Mouse (Mus musculus): ENCODE results near the gene Abcc9. TPM values are rescaled to one million over a fixed set of nuclear protein-coding genes. Genes with fewer than 3 reads are reported as not detected.

Gene Abcc9
- polyA plus RNA-seq, 1 experiment: 0.36 TPM

DNA sequence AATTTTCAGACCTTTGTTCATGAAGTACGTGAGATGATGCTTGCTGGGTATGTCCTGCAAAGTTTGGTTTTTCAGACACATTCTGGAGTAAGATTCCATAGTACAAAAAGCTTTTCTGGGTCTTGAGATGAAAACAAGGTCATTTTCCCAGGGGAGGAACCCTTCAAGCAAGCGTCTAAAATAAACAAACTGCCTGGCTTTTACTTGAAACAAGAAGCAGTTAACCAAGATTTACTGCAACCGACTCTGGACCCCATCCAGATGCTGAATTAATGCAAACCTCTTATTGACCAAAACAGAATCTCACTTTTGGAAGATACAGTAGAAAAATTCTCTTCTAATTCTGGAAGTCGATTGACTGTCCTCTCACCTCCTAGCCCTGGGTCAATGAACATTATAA is 151.2 kb downstream of the Abcc9 start:
- Histone ChIP-seq H3K36me3 (ENCODE audit: control insufficient read depth, insufficient read depth) (no peaks in the 10 kb centered on the region), H3K79me2 (ENCODE audit: control insufficient read depth, insufficient read depth) (no peaks in the 10 kb centered on the region), H3K4me2 (ENCODE audit: low read depth) (no peak overlapping the region), H3K27me3 (ENCODE audit: control insufficient read depth, insufficient read depth, insufficient read length) (no peaks in the 10 kb centered on the region), H3K4me3 (no peak overlapping the region), H3ac (ENCODE audit: control insufficient read depth, insufficient read length) (no peak overlapping the region)
- TF ChIP-seq E2F4 (IDR thresholded peaks at IDR 0.05; ENCODE audit: insufficient read depth) (no peak), MAX (IDR thresholded peaks at IDR 0.05; ENCODE audit: low read depth) (no peak), SRF (IDR thresholded peaks at IDR 0.05; ENCODE audit: control insufficient read depth, insufficient read length, low read depth) (no peak)

DNA sequence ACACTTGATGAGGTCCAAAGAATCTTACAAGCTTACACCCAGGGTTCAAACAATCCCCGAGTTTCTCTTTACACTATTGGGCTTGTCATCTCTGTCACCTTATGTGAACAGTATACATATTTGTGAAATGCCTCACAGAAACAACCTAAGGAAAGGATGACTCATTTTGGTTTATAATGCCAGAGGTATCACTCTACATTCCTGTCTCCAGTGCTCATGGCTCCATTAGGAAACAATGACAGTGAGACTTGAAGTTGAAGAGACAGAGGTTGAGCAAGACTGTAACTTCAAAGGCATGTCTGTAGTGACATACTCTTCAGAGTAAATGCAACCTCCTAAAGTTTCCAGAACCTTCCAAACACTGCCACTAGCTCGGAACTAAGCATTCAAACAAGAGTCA is 153.7 kb downstream of the Abcc9 start:
- no peaks in the 10 kb centered on the region for H3K27me3 ChIP-seq (ENCODE audit: control insufficient read depth, insufficient read depth, insufficient read length)
- no peaks in the 10 kb centered on the region for H3K36me3 ChIP-seq (ENCODE audit: control insufficient read depth, insufficient read depth)
- H3K4me3 ChIP-seq: no peak overlapping the region
- no peak overlapping the region for H3K4me2 ChIP-seq (ENCODE audit: low read depth)
- no peak overlapping the region for H3ac ChIP-seq (ENCODE audit: control insufficient read depth, insufficient read length)
- TF ChIP-seq MYOD1 (IDR thresholded peaks at IDR 0.05; ENCODE audit: control insufficient read depth in 1 of 3, insufficient read length in 2 of 3, low read depth in 2 of 3) (no peak), POLR2AphosphoS2 (IDR thresholded peaks at IDR 0.05; ENCODE audit: insufficient read length, low read depth) (no peak), MYOG (IDR thresholded peaks at IDR 0.05; ENCODE audit: control insufficient read depth in 1 of 3, insufficient read depth in 1 of 3, insufficient read length in 2 of 3, low read depth in 2 of 3) (no peak), POLR2A (IDR thresholded peaks at IDR 0.05; ENCODE audit: insufficient read length, low read depth) (no peak), TCF3 (IDR thresholded peaks at IDR 0.05; ENCODE audit: insufficient read length, low read depth) (no peak), E2F4 (IDR thresholded peaks at IDR 0.05; ENCODE audit: insufficient read depth) (no peak), TCF12 (IDR thresholded peaks at IDR 0.05; ENCODE audit: insufficient read depth, poor library complexity, severe bottlenecking) (no peak), CEBPB (IDR thresholded peaks at IDR 0.05; ENCODE audit: insufficient read depth, poor library complexity, severe bottlenecking) (no peak), SRF (IDR thresholded peaks at IDR 0.05; ENCODE audit: control insufficient read depth, insufficient read length, low read depth) (no peak), USF1 (IDR thresholded peaks at IDR 0.05; ENCODE audit: low read depth) (no peak), REST (IDR thresholded peaks at IDR 0.05; ENCODE audit: insufficient read depth, insufficient read length) (no peak)
- no peaks in the 10 kb centered on the region for H3K79me2 ChIP-seq (ENCODE audit: control insufficient read depth, insufficient read depth)

DNA sequence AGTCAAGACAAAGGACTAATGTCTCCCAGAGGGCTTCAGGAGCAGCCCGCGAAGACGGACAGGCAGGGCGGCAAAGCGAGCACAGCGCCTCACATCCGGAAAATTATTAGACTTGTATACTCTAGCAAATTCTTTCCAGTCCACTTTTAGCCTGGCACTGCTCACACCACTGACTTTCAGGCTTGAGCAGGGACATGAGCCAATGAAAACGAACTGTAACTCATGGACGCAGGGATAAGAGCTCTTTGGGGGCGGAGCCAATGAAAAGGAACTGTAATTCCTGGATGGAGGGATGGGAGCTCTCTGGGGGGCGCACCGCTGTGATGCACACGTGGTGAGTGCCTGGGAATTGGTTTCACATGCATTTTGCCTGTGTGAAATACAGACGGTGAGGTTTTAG is 157.0 kb downstream of the Abcc9 start:
- H3K79me2 ChIP-seq (ENCODE audit: control insufficient read depth, insufficient read depth): no peaks in the 10 kb centered on the region
- no peaks in the 10 kb centered on the region for H3K27me3 ChIP-seq (ENCODE audit: control insufficient read depth, insufficient read depth, insufficient read length)
- no peak overlapping the region for H3K4me3 ChIP-seq
- no peaks in the 10 kb centered on the region for H3K36me3 ChIP-seq (ENCODE audit: control insufficient read depth, insufficient read depth)
- no peak overlapping the region for H3ac ChIP-seq (ENCODE audit: control insufficient read depth, insufficient read length)
- H3K4me2 ChIP-seq (ENCODE audit: low read depth): no peak overlapping the region
- TF ChIP-seq POLR2AphosphoS2 (IDR thresholded peaks at IDR 0.05; ENCODE audit: insufficient read length, low read depth) (no peak), MYOD1 (IDR thresholded peaks at IDR 0.05; ENCODE audit: control insufficient read depth in 1 of 3, insufficient read length in 2 of 3, low read depth in 2 of 3) (no peak), CEBPB (IDR thresholded peaks at IDR 0.05; ENCODE audit: insufficient read depth, poor library complexity, severe bottlenecking) (no peak), E2F4 (IDR thresholded peaks at IDR 0.05; ENCODE audit: insufficient read depth) (no peak), TCF3 (IDR thresholded peaks at IDR 0.05; ENCODE audit: insufficient read length, low read depth) (no peak), SRF (IDR thresholded peaks at IDR 0.05; ENCODE audit: control insufficient read depth, insufficient read length, low read depth) (no peak), REST (IDR thresholded peaks at IDR 0.05; ENCODE audit: insufficient read depth, insufficient read length) (no peak), MYOG (IDR thresholded peaks at IDR 0.05; ENCODE audit: control insufficient read depth in 1 of 3, insufficient read depth in 1 of 3, insufficient read length in 2 of 3, low read depth in 2 of 3) (no peak), MAX (IDR thresholded peaks at IDR 0.05; ENCODE audit: low read depth) (no peak), USF1 (IDR thresholded peaks at IDR 0.05; ENCODE audit: low read depth) (no peak), POLR2A (IDR thresholded peaks at IDR 0.05; ENCODE audit: insufficient read length, low read depth) (no peak), TCF12 (IDR thresholded peaks at IDR 0.05; ENCODE audit: insufficient read depth, poor library complexity, severe bottlenecking) (no peak)

DNA sequence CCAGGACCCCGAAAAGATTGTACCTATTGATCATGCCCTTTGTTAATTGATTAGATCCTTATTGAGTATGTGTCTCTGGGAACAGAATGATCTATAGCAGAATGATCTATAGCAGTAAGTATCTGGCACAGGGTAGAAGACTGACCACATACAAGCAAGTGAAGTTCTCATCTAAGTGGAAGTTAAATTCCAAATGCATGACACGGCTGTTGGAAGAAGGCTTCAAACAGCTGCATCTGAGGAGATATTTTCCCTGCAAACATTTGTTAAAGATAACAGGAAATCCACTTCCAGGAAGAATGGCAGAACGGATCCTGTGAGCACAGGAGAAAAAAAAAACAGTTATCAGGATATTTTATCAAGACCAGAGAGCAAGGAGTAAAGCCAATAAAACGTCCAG is 158.5 kb downstream of the Abcc9 start:
- Histone ChIP-seq H3K4me2 (ENCODE audit: low read depth) (no peak overlapping the region), H3K79me2 (ENCODE audit: control insufficient read depth, insufficient read depth) (no peaks in the 10 kb centered on the region), H3ac (ENCODE audit: control insufficient read depth, insufficient read length) (no peak overlapping the region), H3K4me3 (no peak overlapping the region), H3K36me3 (ENCODE audit: control insufficient read depth, insufficient read depth) (no peaks in the 10 kb centered on the region), H3K27me3 (ENCODE audit: control insufficient read depth, insufficient read depth, insufficient read length) (no peaks in the 10 kb centered on the region)
- no peak for TF ChIP-seq E2F4 (IDR thresholded peaks at IDR 0.05; ENCODE audit: insufficient read depth)
- peak; percentile 4 to 56 (median 52) for TF ChIP-seq MYOD1 (IDR thresholded peaks at IDR 0.05; ENCODE audit: control insufficient read depth in 1 of 3, insufficient read length in 2 of 3, low read depth in 2 of 3)
- no peak for TF ChIP-seq MAX (IDR thresholded peaks at IDR 0.05; ENCODE audit: low read depth)
- no peak for TF ChIP-seq TCF3 (IDR thresholded peaks at IDR 0.05; ENCODE audit: insufficient read length, low read depth)
- TF ChIP-seq POLR2A (IDR thresholded peaks at IDR 0.05; ENCODE audit: insufficient read length, low read depth): no peak
- TF ChIP-seq TCF12 (IDR thresholded peaks at IDR 0.05; ENCODE audit: insufficient read depth, poor library complexity, severe bottlenecking): no peak

DNA sequence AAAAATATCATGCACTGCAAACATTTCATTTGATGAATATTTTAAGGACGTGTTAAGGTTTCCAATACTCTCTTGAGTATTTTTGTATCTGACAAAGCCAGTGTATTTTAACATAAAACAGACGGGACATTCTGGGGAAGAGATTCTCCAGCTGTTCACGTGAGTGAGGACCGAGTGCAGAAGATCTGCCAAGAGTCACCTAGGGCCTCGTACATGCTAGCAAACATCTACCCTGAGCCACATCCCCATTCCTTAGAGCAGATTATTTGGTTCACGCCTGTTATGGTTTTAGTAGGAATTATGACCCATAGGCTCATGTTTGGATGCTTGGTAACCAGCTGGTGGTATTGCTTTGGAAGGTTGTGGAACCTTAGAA is 159.3 kb downstream of the Abcc9 start:
- Histone ChIP-seq H3ac (ENCODE audit: control insufficient read depth, insufficient read length) (no peak overlapping the region), H3K4me2 (ENCODE audit: low read depth) (no peak overlapping the region), H3K27me3 (ENCODE audit: control insufficient read depth, insufficient read depth, insufficient read length) (no peaks in the 10 kb centered on the region), H3K4me3 (no peak overlapping the region), H3K36me3 (ENCODE audit: control insufficient read depth, insufficient read depth) (no peaks in the 10 kb centered on the region), H3K79me2 (ENCODE audit: control insufficient read depth, insufficient read depth) (no peaks in the 10 kb centered on the region)
- no peak for TF ChIP-seq MYOD1 (IDR thresholded peaks at IDR 0.05; ENCODE audit: control insufficient read depth in 1 of 3, insufficient read length in 2 of 3, low read depth in 2 of 3)
- no peak for TF ChIP-seq SRF (IDR thresholded peaks at IDR 0.05; ENCODE audit: control insufficient read depth, insufficient read length, low read depth)
- no peak for TF ChIP-seq E2F4 (IDR thresholded peaks at IDR 0.05; ENCODE audit: insufficient read depth)
- TF ChIP-seq MYOG (IDR thresholded peaks at IDR 0.05; ENCODE audit: control insufficient read depth in 1 of 3, insufficient read depth in 1 of 3, insufficient read length in 2 of 3, low read depth in 2 of 3): no peak
- TF ChIP-seq POLR2A (IDR thresholded peaks at IDR 0.05; ENCODE audit: insufficient read length, low read depth): no peak
- TF ChIP-seq POLR2AphosphoS2 (IDR thresholded peaks at IDR 0.05; ENCODE audit: insufficient read length, low read depth): no peak
- TF ChIP-seq REST (IDR thresholded peaks at IDR 0.05; ENCODE audit: insufficient read depth, insufficient read length): no peak
- TF ChIP-seq TCF12 (IDR thresholded peaks at IDR 0.05; ENCODE audit: insufficient read depth, poor library complexity, severe bottlenecking): no peak
- no peak for TF ChIP-seq USF1 (IDR thresholded peaks at IDR 0.05; ENCODE audit: low read depth)
- TF ChIP-seq TCF3 (IDR thresholded peaks at IDR 0.05; ENCODE audit: insufficient read length, low read depth): no peak
- TF ChIP-seq MAX (IDR thresholded peaks at IDR 0.05; ENCODE audit: low read depth): no peak
- no peak for TF ChIP-seq CEBPB (IDR thresholded peaks at IDR 0.05; ENCODE audit: insufficient read depth, poor library complexity, severe bottlenecking)
